Mouse (Mus musculus) liver, adult 2 months (tissue): Measurements from ENCODE around the gene Gm6993.

Source experiments
- CTCF ChIP-seq: fragments of 200-500 bp; IDR thresholded peaks from 2 replicates; pipeline ENCODE4 v1.5.1; 2011; ENCODE audit warnings: low read depth, low read length, control low read depth
- POLR2A ChIP-seq: fragments of 200-500 bp; IDR thresholded peaks from 2 replicates; pipeline ENCODE4 v1.6.1; 2011; ENCODE audit warnings: low read length, control low read depth; ENCODE audit not compliant: insufficient read depth; ENCODE audit errors: extremely low read depth

DNA sequence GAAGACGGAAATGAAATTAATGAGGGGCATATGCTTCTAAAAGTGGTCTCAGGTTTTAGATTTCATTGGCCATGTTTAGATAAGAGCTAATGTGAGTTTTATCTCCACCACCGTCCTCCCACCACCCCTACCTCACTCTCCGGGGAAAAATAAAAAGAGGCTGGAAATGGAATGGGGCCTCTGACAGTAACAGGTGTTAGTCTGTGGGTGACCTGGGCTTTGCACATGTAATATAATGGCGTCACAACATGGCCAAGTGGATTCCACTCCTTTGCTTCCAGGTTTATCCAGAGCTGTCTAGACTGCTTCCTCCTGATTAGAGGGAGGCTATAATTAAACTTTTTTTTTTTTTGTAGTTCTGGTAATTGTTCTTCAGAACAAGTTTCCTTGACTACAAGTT lies 26.8 kb downstream of the Gm6993 start:
- TF ChIP-seq CTCF, result no peak
- TF ChIP-seq POLR2A, result no peak
